Mouse (Mus musculus) neural tube, embryonic 13.5 days (tissue): Measurements from ENCODE around the gene Litaf. TPM values are rescaled to one million over a fixed set of nuclear protein-coding genes. Genes with fewer than 3 reads are reported as not detected.

Source experiments
- ATAC-seq: fragments of 200-750 bp; cut with Nextera tagmentation; 2 replicates; pipeline ENCODE4 v1.8.0; 2017; ENCODE audit warnings: low read depth, mild to moderate bottlenecking, moderate TSS enrichment, moderate library complexity
- H3K27ac ChIP-seq: fragments of 300-500 bp; sonication (generic); replicated peaks from 2 replicates; pipeline ENCODE4 v1.5.1; 2015; ENCODE audit warnings: moderate library complexity, mild to moderate bottlenecking, inconsistent platforms
- H3K27me3 ChIP-seq: fragments of 300-500 bp; sonication (generic); 2 replicates; pipeline ENCODE4 v1.6.1; 2015; ENCODE audit warnings: mild to moderate bottlenecking, inconsistent platforms
- H3K36me3 ChIP-seq: fragments of 300-500 bp; sonication (generic); 2 replicates; pipeline ENCODE4 v1.6.1; 2015; ENCODE audit warnings: mild to moderate bottlenecking, inconsistent platforms
- H3K4me1 ChIP-seq: fragments of 300-500 bp; sonication (generic); replicated peaks from 2 replicates; pipeline ENCODE4 v1.6.1; 2015; ENCODE audit warnings: inconsistent platforms
- H3K4me2 ChIP-seq: fragments of 300-500 bp; sonication (generic); 2 replicates; pipeline ENCODE4 v1.6.1; 2015; ENCODE audit warnings: inconsistent platforms, mild to moderate bottlenecking, moderate library complexity
- H3K4me3 ChIP-seq: fragments of 300-500 bp; sonication (generic); 2 replicates; pipeline ENCODE4 v1.5.1; 2015; ENCODE audit warnings: mild to moderate bottlenecking, inconsistent platforms
- H3K9ac ChIP-seq: fragments of 300-500 bp; sonication (generic); 2 replicates; pipeline ENCODE4 v1.6.1; 2015; ENCODE audit warnings: moderate library complexity, mild to moderate bottlenecking, inconsistent platforms
- H3K9me3 ChIP-seq: fragments of 300-500 bp; sonication (generic); 2 replicates; pipeline ENCODE4 v1.6.1; 2016; ENCODE audit warnings: inconsistent platforms
- WGBS: fragments of 180-500 bp; shearing (Covaris S2); methylation state at CpG from one replicate; pipeline ENCODE4 v1.1.7; 2015; 5-methylcytosine and 5-hydroxymethylcytosine counted together
- polyA plus RNA-seq: library from polyadenylated mRNA; unstranded; fragments of >200 nt; fragmentation: Nextera tagmentation; extraction: Ambion mirVana; gene quantifications from 2 replicates; pipeline ENCODE4 v1.2.1, GENCODE M21; 2015

The Litaf gene
- polyA plus RNA-seq, 1 experiment from 2014 or later = 41.5 TPM

- 77% methylated on average over 4 of the region's 4 CpGs for WGBS
- Histone ChIP-seq H3K9ac (no peak overlapping the region), H3K9me3 (no peaks in the 10 kb centered on the region), H3K36me3 (no peaks in the 10 kb centered on the region), H3K4me3 (no peak overlapping the region), H3K27me3 (no peaks in the 10 kb centered on the region), H3K4me2 (no peak overlapping the region), H3K4me1 (peaks cover 7% of the 10 kb centered on the region), H3K27ac (no peak overlapping the region)
- no peak for ATAC-seq
Observed at GRCm38 (mm10) chr16:10996576-10996975, 69.4 kb downstream of the Litaf start.

DNA sequence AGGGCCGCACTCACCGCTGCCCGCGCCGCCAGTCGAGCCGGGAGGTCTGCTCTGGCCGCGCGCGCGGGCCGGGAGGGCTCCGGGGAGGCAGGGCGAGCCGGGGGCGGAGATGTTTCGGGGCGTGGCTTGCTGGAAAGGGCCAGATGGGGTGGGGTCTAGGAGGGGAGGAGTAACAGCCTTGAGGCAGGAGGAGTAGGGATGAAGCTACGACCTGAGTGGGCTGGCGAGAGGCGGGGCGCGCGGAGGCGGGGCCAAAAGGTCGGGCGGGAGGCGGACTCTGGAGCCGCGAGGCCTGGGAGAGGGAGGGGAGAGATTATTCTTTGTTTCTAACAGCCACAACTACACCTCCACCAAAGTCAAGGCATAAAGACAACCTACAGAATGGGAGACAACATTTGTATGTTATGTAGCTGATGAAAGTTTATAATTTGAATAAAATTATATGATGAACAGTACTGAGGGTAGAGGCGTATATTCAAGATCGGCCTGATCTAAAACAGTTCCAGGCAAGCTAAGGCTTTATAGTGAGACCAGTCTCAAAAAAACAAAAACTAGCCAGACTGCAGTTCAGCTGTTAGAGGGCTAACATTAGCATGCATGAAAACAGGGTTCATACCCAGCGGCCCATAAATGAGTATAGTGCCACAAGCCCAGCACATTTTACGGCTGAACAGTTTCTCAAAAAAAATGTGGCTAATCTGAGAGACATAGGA is 72.8 kb downstream of the Litaf start:
- peak overlapping the region; percentile 48 for H3K4me3 ChIP-seq
- H3K27ac ChIP-seq = peak overlapping the region; percentile 38; the same call in 1 of the 2 replicates
- peaks cover 7% of the 10 kb centered on the region; the same call in 1 of the 2 replicates for H3K9me3 ChIP-seq
- no peaks in the 10 kb centered on the region for H3K27me3 ChIP-seq
- peaks cover 7% of the 10 kb centered on the region for H3K4me1 ChIP-seq
- ATAC-seq = peak; percentile 95
- 0 out of 2 replicates have a peak, but pooled peaks cover 3% of the 10 kb centered on the region for H3K36me3 ChIP-seq
- WGBS = 8% methylated on average over 35 of the region's 35 CpGs
- peak overlapping the region; percentile 63 for H3K4me2 ChIP-seq
- peak overlapping the region; percentile 75 for H3K9ac ChIP-seq

- H3K4me2 ChIP-seq = peak overlapping the region; percentile 63
- H3K27me3 ChIP-seq = no peaks in the 10 kb centered on the region
- peak overlapping the region; percentile 75 for H3K9ac ChIP-seq
- peaks cover 7% of the 10 kb centered on the region; the same call in 1 of the 2 replicates for H3K9me3 ChIP-seq
- under 1% methylated on average over 52 of the region's 52 CpGs for WGBS
- peaks cover 7% of the 10 kb centered on the region for H3K4me1 ChIP-seq
- peak overlapping the region; percentile 48 for H3K4me3 ChIP-seq
- 0 out of 2 replicates have a peak, but pooled peaks cover 3% of the 10 kb centered on the region for H3K36me3 ChIP-seq
- peak overlapping the region; percentile 18; the same call in 1 of the 2 replicates for H3K27ac ChIP-seq
- peak; percentile 74 for ATAC-seq
Observed at GRCm38 (mm10) chr16:10992090-10993031, 73.6 kb downstream of the Litaf start.

DNA sequence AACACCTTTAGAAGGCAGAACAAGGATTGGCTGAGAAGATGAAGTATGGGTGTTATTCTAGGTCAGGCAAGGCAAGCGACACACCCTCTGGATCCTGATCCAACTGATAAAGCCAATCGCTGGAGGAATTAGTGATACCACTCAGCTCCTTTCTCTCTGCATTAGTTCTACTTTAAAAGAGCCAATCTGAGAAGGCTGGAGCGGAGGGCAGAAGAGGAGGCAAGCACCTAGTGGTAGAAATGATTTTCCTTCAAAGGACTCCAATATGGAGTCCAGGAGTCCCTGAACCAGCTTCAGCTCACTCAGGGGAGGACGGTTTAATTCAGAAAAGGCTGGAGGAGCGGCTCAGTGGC is 74.2 kb downstream of the Litaf start:
- peaks cover 7% of the 10 kb centered on the region for H3K4me1 ChIP-seq
- no peak overlapping the region for H3K27ac ChIP-seq
- WGBS = 64% methylated on average over 5 of the region's 5 CpGs
- peak overlapping the region; percentile 48 for H3K4me3 ChIP-seq
- H3K4me2 ChIP-seq = peak overlapping the region; percentile 63
- H3K36me3 ChIP-seq = 0 out of 2 replicates have a peak, but pooled peaks cover 3% of the 10 kb centered on the region
- no peak for ATAC-seq
- H3K27me3 ChIP-seq = no peaks in the 10 kb centered on the region
- H3K9me3 ChIP-seq = peaks cover 7% of the 10 kb centered on the region; the same call in 1 of the 2 replicates
- H3K9ac ChIP-seq = peak overlapping the region; percentile 75; the same call in 1 of the 2 replicates

- Histone ChIP-seq H3K27ac (no peak overlapping the region), H3K36me3 (0 out of 2 replicates have a peak, but pooled peaks cover 3% of the 10 kb centered on the region), H3K9me3 (peaks cover 7% of the 10 kb centered on the region; the same call in 1 of the 2 replicates), H3K4me3 (no peak overlapping the region), H3K4me2 (no peak overlapping the region), H3K9ac (no peak overlapping the region), H3K27me3 (no peaks in the 10 kb centered on the region), H3K4me1 (peaks cover 7% of the 10 kb centered on the region)
- no peak for ATAC-seq
- WGBS = 92% methylated on average over 4 of the region's 4 CpGs
Observed at GRCm38 (mm10) chr16:10990763-10991162, 75.2 kb downstream of the Litaf start.

DNA sequence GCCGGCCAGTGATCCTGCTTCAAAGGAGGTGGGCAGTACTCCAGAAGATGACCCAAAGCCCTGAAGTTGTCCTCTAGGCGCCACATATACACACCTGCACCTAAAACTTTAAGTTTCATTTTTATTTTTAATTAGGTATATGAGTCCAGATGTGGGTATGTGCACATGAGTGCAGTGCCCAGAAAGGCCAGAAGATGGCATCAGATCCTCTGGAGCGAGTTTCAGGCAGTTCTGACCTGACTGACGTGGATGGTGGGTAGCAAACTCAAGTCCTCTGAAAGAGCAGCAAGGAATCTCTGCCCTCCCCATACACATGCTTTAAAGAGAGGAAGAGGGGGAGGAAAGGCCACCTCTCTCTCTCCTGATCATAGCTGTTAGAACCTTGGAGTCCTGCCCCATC is 76.1 kb downstream of the Litaf start:
- no peak overlapping the region for H3K4me2 ChIP-seq
- no peaks in the 10 kb centered on the region for H3K27me3 ChIP-seq
- H3K36me3 ChIP-seq = 0 out of 2 replicates have a peak, but pooled peaks cover 3% of the 10 kb centered on the region
- WGBS = 95% methylated on average over 4 of the region's 4 CpGs
- H3K4me3 ChIP-seq = no peak overlapping the region
- peaks cover 7% of the 10 kb centered on the region; the same call in 1 of the 2 replicates for H3K9me3 ChIP-seq
- H3K9ac ChIP-seq = no peak overlapping the region
- H3K27ac ChIP-seq = no peak overlapping the region
- no peak for ATAC-seq
- H3K4me1 ChIP-seq = peaks cover 7% of the 10 kb centered on the region

DNA sequence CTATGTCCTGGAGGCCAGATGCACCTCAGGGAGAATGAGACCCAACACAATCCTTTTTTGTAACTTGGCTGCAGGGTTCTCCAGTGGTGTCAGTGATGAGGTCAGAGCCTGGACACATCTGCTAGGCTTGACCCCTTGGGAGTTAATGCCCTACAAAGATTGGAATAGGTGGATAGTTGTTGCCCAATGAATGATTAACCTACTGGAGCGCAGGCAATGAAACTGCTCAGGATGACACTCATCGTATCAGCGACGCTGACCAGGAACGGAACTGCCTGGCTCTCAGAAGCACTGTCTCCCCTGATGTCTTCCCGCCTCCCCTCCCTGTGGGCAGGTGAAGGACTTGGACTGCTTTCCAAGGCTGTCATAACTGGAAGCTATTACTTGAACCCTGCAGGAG is 76.6 kb downstream of the Litaf start:
- Histone ChIP-seq H3K9me3 (peaks cover 7% of the 10 kb centered on the region; the same call in 1 of the 2 replicates), H3K27ac (no peak overlapping the region), H3K4me1 (peaks cover 7% of the 10 kb centered on the region), H3K9ac (no peak overlapping the region), H3K36me3 (0 out of 2 replicates have a peak, but pooled peaks cover 3% of the 10 kb centered on the region), H3K4me2 (no peak overlapping the region), H3K4me3 (no peak overlapping the region), H3K27me3 (no peaks in the 10 kb centered on the region)
- 94% methylated on average over 6 of the region's 6 CpGs for WGBS
- no peak for ATAC-seq

DNA sequence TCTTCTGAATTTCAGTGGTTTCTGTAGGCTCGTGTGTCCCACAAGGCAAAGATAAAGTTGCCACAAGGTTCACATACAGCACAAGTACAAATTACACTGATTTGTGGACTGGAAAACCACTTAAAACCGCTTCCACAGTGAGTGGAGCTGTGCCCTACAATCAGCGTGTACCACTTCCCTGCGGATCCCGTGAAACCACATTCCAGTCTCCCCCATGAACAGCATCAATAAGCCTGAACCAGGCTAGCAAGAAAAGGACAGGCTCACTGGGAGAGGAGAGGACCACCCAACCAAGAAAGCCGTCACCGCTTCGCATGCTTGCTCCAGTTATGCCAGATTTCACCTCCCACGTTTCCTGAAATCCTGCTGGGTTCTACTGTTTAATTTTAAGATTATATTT is 77.7 kb downstream of the Litaf start:
- no peak overlapping the region for H3K27ac ChIP-seq

GRCm38 (mm10) chr16:10984534-10984933 is 81.4 kb downstream of the Litaf start:
- Histone ChIP-seq H3K27ac (no peak overlapping the region), H3K4me1 (peaks cover 19% of the 10 kb centered on the region), H3K36me3 (no peaks in the 10 kb centered on the region), H3K4me2 (no peak overlapping the region), H3K4me3 (no peak overlapping the region), H3K9ac (no peak overlapping the region), H3K27me3 (no peaks in the 10 kb centered on the region), H3K9me3 (no peaks in the 10 kb centered on the region)
- WGBS = 76% methylated on average over 5 of the region's 5 CpGs
- ATAC-seq = no peak

More for the DNA sequence above, 77.7 kb downstream of the Litaf start:
- Histone ChIP-seq H3K4me3 (no peak overlapping the region), H3K27me3 (no peaks in the 10 kb centered on the region), H3K4me1 (peaks cover 2% of the 10 kb centered on the region), H3K9ac (no peak overlapping the region), H3K9me3 (peaks cover 7% of the 10 kb centered on the region; the same call in 1 of the 2 replicates), H3K36me3 (0 out of 2 replicates have a peak, but pooled peaks cover 3% of the 10 kb centered on the region), H3K4me2 (no peak overlapping the region)
- 82% methylated on average over 9 of the region's 9 CpGs for WGBS
- ATAC-seq = no peak

- WGBS = 55% methylated on average over 7 of the region's 7 CpGs
- Histone ChIP-seq H3K9ac (no peak overlapping the region), H3K27me3 (no peaks in the 10 kb centered on the region), H3K4me2 (no peak overlapping the region), H3K4me3 (no peak overlapping the region), H3K9me3 (no peaks in the 10 kb centered on the region), H3K36me3 (no peaks in the 10 kb centered on the region), H3K27ac (no peak overlapping the region), H3K4me1 (peaks cover 28% of the 10 kb centered on the region)
- ATAC-seq = no peak
Observed at GRCm38 (mm10) chr16:10981493-10982070, 84.4 kb downstream of the Litaf start.

GRCm38 (mm10) chr16:10979064-10979803 is 86.7 kb downstream of the Litaf start:
- H3K27me3 ChIP-seq = no peaks in the 10 kb centered on the region
- peak; percentile 41 for ATAC-seq
- 53% methylated on average over 11 of the region's 11 CpGs for WGBS
- no peak overlapping the region for H3K4me2 ChIP-seq
- no peak overlapping the region for H3K4me3 ChIP-seq
- H3K4me1 ChIP-seq = peaks cover 33% of the 10 kb centered on the region
- H3K9me3 ChIP-seq = no peaks in the 10 kb centered on the region
- H3K27ac ChIP-seq = peak overlapping the region; percentile 64
- no peak overlapping the region for H3K9ac ChIP-seq
- H3K36me3 ChIP-seq = no peaks in the 10 kb centered on the region
